Mouse (Mus musculus): ENCODE data around the gene Rgma.

Rgma gene

GRCm38 (mm10) chr7:73400051-73400916 lies 25.0 kb downstream of the Rgma start:
- no peak for DNase-seq (ENCODE audit: low spot score)

- no peak for DNase-seq (ENCODE audit: low spot score)
Measured at GRCm38 (mm10) chr7:73402106-73402505, 26.8 kb downstream of the Rgma start.

GRCm38 (mm10) chr7:73402671-73403070 lies 27.4 kb downstream of the Rgma start:
- DNase-seq (ENCODE audit: low spot score) = no peak

GRCm38 (mm10) chr7:73403538-73403937 lies 28.2 kb downstream of the Rgma start:
- DNase-seq (ENCODE audit: low spot score) = no peak

- no peak for DNase-seq (ENCODE audit: low spot score)
Measured at GRCm38 (mm10) chr7:73405550-73405949, 30.2 kb downstream of the Rgma start.

GRCm38 (mm10) chr7:73411523-73411922 lies 36.2 kb downstream of the Rgma start:
- no peak for DNase-seq (ENCODE audit: low spot score)

GRCm38 (mm10) chr7:73411986-73412385 lies 36.7 kb downstream of the Rgma start:
- DNase-seq (ENCODE audit: low spot score) = no peak

- no peak for DNase-seq (ENCODE audit: low spot score)
Measured at GRCm38 (mm10) chr7:73412419-73412818, 37.1 kb downstream of the Rgma start.

GRCm38 (mm10) chr7:73414192-73414591 lies 38.9 kb downstream of the Rgma start:
- DNase-seq (ENCODE audit: low spot score) = no peak

GRCm38 (mm10) chr7:73419375-73419774 lies 44.1 kb downstream of the Rgma start:
- DNase-seq (ENCODE audit: low spot score) = no peak

GRCm38 (mm10) chr7:73420827-73421226 lies 45.5 kb downstream of the Rgma start:
- DNase-seq (ENCODE audit: low spot score) = no peak

- no peak for DNase-seq (ENCODE audit: low spot score)
Measured at GRCm38 (mm10) chr7:73421278-73422015, 46.1 kb downstream of the Rgma start.

- DNase-seq (ENCODE audit: low spot score) = no peak
Measured at GRCm38 (mm10) chr7:73422223-73423113, 47.2 kb downstream of the Rgma start.

- no peak for DNase-seq (ENCODE audit: low spot score)
Measured at GRCm38 (mm10) chr7:73423236-73423635, 47.9 kb downstream of the Rgma start.

GRCm38 (mm10) chr7:73424243-73424642 lies 48.9 kb downstream of the Rgma start:
- no peak for DNase-seq (ENCODE audit: low spot score)

GRCm38 (mm10) chr7:73424705-73425104 lies 49.4 kb downstream of the Rgma start:
- no peak for DNase-seq (ENCODE audit: low spot score)

- DNase-seq (ENCODE audit: low spot score) = no peak
Measured at GRCm38 (mm10) chr7:73425451-73425850, 50.1 kb downstream of the Rgma start.

GRCm38 (mm10) chr7:73426235-73426634 lies 50.9 kb downstream of the Rgma start:
- DNase-seq (ENCODE audit: low spot score) = no peak

GRCm38 (mm10) chr7:73426752-73427386 lies 51.6 kb downstream of the Rgma start:
- no peak for DNase-seq (ENCODE audit: low spot score)

- DNase-seq (ENCODE audit: low spot score) = no peak
Measured at GRCm38 (mm10) chr7:73427794-73428193, 52.5 kb downstream of the Rgma start.

- DNase-seq (ENCODE audit: low spot score) = no peak
Measured at GRCm38 (mm10) chr7:73428525-73428924, 53.2 kb downstream of the Rgma start.
